Mouse (Mus musculus): ENCODE measurements at regions not wholly inside any gene's neighbourhood (a gene's known extent, or its start where the extent isn't known, plus 50 kb on each side); places are given as distances from the start of the nearest gene placed in this dataset.

DNA sequence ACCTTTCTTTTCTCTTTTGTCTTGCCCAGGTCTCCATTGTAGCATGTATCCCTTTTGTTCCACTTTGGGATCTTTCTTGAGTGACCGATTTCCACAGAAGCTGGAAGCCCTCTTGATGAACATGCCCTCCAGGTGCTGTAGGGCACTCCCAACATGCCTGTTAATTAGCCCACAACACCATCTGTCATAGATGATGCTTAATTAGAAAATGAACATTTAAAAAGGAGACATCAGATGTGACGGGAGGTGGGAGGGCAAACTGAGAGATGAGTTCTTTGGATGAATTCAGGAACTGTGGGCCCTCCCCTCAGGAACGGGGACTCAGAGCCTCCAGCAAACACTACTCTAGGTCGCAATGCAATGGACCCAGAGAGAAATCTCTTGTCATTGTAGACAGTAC is 209.8 kb downstream of the Cd83 start:
- no peak for ATAC-seq
- 59% methylated on average over 4 of the region's 4 CpGs for WGBS

DNA sequence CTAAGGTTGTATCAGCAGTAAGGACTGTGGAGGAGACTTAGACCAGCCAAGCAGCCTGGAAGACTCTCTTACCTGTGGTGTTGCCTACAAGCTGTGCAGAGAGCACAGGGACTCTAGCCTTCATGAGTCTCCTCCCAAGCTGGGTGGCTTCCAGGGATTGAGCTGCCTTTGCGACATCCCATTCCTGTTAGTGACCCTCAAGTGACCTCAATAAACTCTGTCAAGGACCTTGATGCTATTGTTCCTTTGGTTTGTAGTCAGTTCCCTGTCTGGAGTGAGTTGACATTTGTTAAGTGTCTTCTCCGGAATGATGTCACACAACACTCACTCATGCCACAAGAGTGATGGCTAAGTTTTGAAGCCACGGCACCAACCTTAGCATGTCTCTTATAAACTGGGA is 211.0 kb downstream of the Cd83 start:
- Histone ChIP-seq H3K9ac (ENCODE audit: low read length) (no peak overlapping the region), H3K27me3 (replicated peaks; ENCODE audit: control insufficient read depth, insufficient read depth, low read length) (no peaks in the 10 kb centered on the region), H3K4me1 (ENCODE audit: control insufficient read depth, insufficient read depth, low read length) (peaks cover 9% of the 10 kb centered on the region; the same call in 1 of the 2 replicates), H3K4me3 (ENCODE audit: low read depth, low read length) (no peak overlapping the region), H3K27ac (ENCODE audit: low read depth, low read length) (no peak overlapping the region), H3K4me2 (ENCODE audit: low read length) (no peak overlapping the region), H3K36me3 (ENCODE audit: control insufficient read depth, insufficient read depth, low read length) (no peaks in the 10 kb centered on the region), H3K9me3 (replicated peaks; ENCODE audit: control insufficient read depth, low read length) (no peaks in the 10 kb centered on the region)
- WGBS = 89% methylated on average over 3 of the region's 3 CpGs
- DNase-seq (ENCODE audit: low spot score) (no peak), ATAC-seq (no peak)

More for the DNA sequence above, 209.8 kb downstream of the Cd83 start:
- Histone ChIP-seq H3K4me2 (ENCODE audit: low read length) (no peak overlapping the region), H3K27me3 (replicated peaks; ENCODE audit: control insufficient read depth, insufficient read depth, low read length) (no peaks in the 10 kb centered on the region), H3K27ac (ENCODE audit: low read depth, low read length) (no peak overlapping the region), H3K4me3 (ENCODE audit: low read depth, low read length) (no peak overlapping the region), H3K9me3 (replicated peaks; ENCODE audit: control insufficient read depth, low read length) (no peaks in the 10 kb centered on the region), H3K9ac (ENCODE audit: low read length) (no peak overlapping the region), H3K4me1 (ENCODE audit: control insufficient read depth, insufficient read depth, low read length) (peaks cover 9% of the 10 kb centered on the region; the same call in 1 of the 2 replicates), H3K36me3 (ENCODE audit: control insufficient read depth, insufficient read depth, low read length) (no peaks in the 10 kb centered on the region)
- DNase-seq (ENCODE audit: low spot score) = peak; percentile 52

DNA sequence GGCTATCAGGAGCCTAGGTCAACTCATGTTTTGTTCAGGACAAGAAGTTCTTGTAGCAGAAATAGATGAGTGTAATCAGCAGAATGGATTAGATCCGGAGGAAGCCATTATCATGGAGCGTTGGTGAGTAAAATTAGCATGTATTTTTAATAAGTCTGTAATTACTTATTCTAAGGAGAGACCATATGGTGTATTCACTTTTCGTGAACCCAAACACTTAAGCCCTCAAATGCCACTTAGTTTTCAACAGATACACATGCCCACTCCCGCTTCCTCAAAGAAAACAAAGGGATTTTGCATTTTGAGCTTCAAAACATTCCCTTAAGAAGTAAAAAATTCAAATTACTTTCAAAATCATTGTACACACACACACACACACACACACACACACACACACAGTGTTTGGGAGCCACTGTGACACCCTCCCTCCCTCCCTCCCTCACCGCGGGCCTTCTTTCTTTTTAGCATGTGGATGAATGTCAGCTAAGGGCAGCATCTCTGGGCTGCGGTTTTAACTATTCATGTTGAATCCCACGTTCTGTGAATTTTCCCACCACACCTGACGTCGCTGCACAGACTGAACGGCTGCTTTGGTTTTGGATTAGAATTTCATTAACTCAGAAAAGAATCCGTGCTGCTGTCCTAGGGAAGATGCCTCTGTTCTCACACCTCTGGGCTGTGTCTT is 217.4 kb downstream of the Cd83 start:
- Histone ChIP-seq H3K4me2 (ENCODE audit: low read length) (no peak overlapping the region), H3K27me3 (replicated peaks; ENCODE audit: control insufficient read depth, insufficient read depth, low read length) (no peaks in the 10 kb centered on the region), H3K9me3 (replicated peaks; ENCODE audit: control insufficient read depth, low read length) (no peaks in the 10 kb centered on the region), H3K36me3 (ENCODE audit: control insufficient read depth, insufficient read depth, low read length) (no peaks in the 10 kb centered on the region), H3K9ac (ENCODE audit: low read length) (no peak overlapping the region), H3K4me1 (ENCODE audit: control insufficient read depth, insufficient read depth, low read length) (peaks cover 7% of the 10 kb centered on the region; the same call in 1 of the 2 replicates), H3K4me3 (ENCODE audit: low read depth, low read length) (no peak overlapping the region), H3K27ac (ENCODE audit: low read depth, low read length) (no peak overlapping the region; the same call in 1 of the 2 replicates)
- ATAC-seq = peak; percentile 48; the same call in 1 of the 2 replicates
- WGBS = 41% methylated on average over 12 of the region's 12 CpGs
- peak; percentile 66 for DNase-seq (ENCODE audit: low spot score)

DNA sequence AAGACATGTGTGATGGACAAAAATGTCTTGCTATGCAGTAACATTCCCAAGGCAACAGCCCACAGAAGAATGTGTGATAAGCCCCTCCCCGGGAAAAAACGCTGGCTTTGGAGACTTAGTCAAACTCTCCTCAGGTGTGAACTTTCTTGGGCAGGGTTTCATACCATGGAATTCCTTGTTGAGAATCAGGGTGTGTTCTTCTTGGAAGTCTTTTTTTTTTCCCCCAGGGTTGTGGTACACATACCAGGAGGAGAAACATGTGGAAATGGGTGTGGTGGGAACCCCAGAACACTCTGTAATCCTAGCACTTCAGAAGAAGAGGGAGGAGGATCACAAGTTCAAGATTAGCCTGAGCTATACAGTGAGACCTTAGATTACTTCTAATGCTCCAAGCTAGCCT is 228.3 kb downstream of the Cd83 start:
- no peak overlapping the region for H3K4me2 ChIP-seq (ENCODE audit: low read length)
- no peaks in the 10 kb centered on the region for H3K27me3 ChIP-seq (replicated peaks; ENCODE audit: control insufficient read depth, insufficient read depth, low read length)

DNA sequence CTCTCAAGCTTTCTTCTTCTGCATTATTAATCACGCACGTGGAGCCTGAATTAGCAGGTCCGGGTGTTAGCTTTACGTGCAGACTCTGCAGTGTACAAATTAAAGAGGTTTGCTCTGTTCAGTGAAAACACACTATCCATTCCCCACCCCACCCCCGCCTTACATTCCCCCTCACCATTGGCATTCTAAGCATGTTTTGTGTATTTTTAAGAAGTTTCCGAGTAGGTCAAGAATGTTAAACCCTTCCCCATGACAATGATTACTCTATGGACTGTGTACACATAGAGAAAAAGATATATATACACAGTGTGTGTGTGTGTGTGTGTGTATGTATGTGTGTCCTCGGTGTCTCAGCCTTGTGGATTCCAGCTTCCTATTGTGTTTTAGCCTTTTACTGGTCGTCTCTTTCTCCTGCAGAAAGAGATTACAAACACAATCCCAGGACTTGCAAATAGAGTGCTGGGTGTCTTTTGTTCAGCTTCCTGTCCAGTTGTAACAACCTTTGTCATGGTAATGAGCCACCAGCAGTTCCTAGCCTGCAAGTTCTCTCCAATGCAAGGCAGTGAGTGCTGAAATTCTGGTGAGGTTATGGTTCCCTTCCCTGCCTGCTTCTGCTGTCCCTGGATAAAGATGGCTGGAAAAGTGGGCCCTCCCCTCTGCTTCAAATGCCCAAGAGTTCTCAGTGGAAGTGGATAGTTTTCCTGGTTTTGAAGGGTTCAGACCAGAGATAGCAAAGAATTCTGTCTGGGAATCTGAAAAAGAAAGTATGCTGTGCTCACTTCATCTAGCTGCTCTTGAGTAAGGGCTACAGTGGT is 234.1 kb downstream of the Cd83 start:
- Histone ChIP-seq H3K27me3 (replicated peaks; ENCODE audit: control insufficient read depth, insufficient read depth, low read length) (no peaks in the 10 kb centered on the region), H3K27ac (ENCODE audit: low read depth, low read length) (no peak overlapping the region), H3K4me2 (ENCODE audit: low read length) (peak overlapping the region; percentile 30; the same call in 1 of the 2 replicates), H3K36me3 (ENCODE audit: control insufficient read depth, insufficient read depth, low read length) (no peaks in the 10 kb centered on the region), H3K9ac (ENCODE audit: low read length) (no peak overlapping the region), H3K9me3 (replicated peaks; ENCODE audit: control insufficient read depth, low read length) (no peaks in the 10 kb centered on the region), H3K4me3 (ENCODE audit: low read depth, low read length) (no peak overlapping the region), H3K4me1 (ENCODE audit: control insufficient read depth, insufficient read depth, low read length) (peaks cover 15% of the 10 kb centered on the region)
- DNase-seq (ENCODE audit: low spot score) (peak; percentile 71), ATAC-seq (peak; percentile 57; the same call in 1 of the 2 replicates)
- WGBS = 2% methylated on average over 8 of the region's 8 CpGs

More for the DNA sequence above, 228.3 kb downstream of the Cd83 start:
- 89% methylated on average over 2 of the region's 2 CpGs for WGBS
- Histone ChIP-seq H3K9me3 (replicated peaks; ENCODE audit: control insufficient read depth, low read length) (no peaks in the 10 kb centered on the region), H3K36me3 (ENCODE audit: control insufficient read depth, insufficient read depth, low read length) (no peaks in the 10 kb centered on the region), H3K4me1 (ENCODE audit: control insufficient read depth, insufficient read depth, low read length) (peaks cover 3% of the 10 kb centered on the region; the same call in 1 of the 2 replicates), H3K9ac (ENCODE audit: low read length) (no peak overlapping the region), H3K4me3 (ENCODE audit: low read depth, low read length) (no peak overlapping the region), H3K27ac (ENCODE audit: low read depth, low read length) (no peak overlapping the region)
- no peak for DNase-seq (ENCODE audit: low spot score)
- ATAC-seq = no peak

DNA sequence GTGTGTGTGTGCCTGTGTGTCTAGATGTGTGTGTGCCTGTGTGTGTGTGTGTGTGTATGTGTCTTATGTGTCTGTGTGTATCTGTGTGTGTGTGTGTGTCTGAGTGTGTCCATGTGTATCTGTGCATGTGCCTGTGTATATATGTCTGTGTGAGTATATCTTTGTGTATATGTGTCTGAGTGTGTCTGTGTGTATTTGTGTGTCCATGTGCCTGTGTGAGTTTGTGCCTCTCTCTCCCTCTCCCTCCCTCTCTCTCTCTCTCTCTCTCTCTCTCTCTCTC is 234.7 kb downstream of the Cd83 start:
- no peak overlapping the region for H3K9ac ChIP-seq (ENCODE audit: low read length)
- no peak overlapping the region for H3K4me3 ChIP-seq (ENCODE audit: low read depth, low read length)
- H3K27me3 ChIP-seq (replicated peaks; ENCODE audit: control insufficient read depth, insufficient read depth, low read length) = no peaks in the 10 kb centered on the region
- no peaks in the 10 kb centered on the region for H3K9me3 ChIP-seq (replicated peaks; ENCODE audit: control insufficient read depth, low read length)
- no peak overlapping the region for H3K27ac ChIP-seq (ENCODE audit: low read depth, low read length)
- ATAC-seq (no peak), DNase-seq (ENCODE audit: low spot score) (no peak)
- H3K4me1 ChIP-seq (ENCODE audit: control insufficient read depth, insufficient read depth, low read length) = peaks cover 15% of the 10 kb centered on the region
- H3K36me3 ChIP-seq (ENCODE audit: control insufficient read depth, insufficient read depth, low read length) = no peaks in the 10 kb centered on the region
- no peak overlapping the region; the same call in 1 of the 2 replicates for H3K4me2 ChIP-seq (ENCODE audit: low read length)

DNA sequence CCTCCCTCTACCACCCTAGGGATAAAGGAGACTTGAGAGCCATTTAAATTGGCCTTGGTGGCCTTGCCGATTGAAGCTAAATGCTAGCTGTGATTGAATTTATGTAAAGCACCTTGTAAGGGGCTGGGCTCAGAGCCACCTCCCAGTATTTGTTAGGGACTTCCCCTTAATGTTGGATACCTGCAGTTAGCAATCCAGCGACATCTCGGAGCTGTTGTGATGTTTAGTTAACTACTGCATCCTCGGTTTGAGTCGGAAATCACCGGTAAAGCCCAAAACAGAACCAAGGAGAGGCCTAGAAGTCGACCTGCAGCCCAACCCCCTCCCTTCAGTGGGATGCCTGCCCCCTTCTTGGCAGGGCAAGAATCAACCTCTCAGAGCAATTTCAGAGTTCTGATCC is 236.3 kb downstream of the Cd83 start:
- Histone ChIP-seq H3K4me2 (ENCODE audit: low read length) (no peak overlapping the region), H3K27ac (ENCODE audit: low read depth, low read length) (no peak overlapping the region), H3K4me3 (ENCODE audit: low read depth, low read length) (no peak overlapping the region), H3K9ac (ENCODE audit: low read length) (no peak overlapping the region), H3K9me3 (replicated peaks; ENCODE audit: control insufficient read depth, low read length) (no peaks in the 10 kb centered on the region), H3K36me3 (ENCODE audit: control insufficient read depth, insufficient read depth, low read length) (no peaks in the 10 kb centered on the region), H3K27me3 (replicated peaks; ENCODE audit: control insufficient read depth, insufficient read depth, low read length) (no peaks in the 10 kb centered on the region), H3K4me1 (ENCODE audit: control insufficient read depth, insufficient read depth, low read length) (peaks cover 15% of the 10 kb centered on the region)
- ATAC-seq (no peak), DNase-seq (ENCODE audit: low spot score) (no peak)
- 20% methylated on average over 7 of the region's 7 CpGs for WGBS

DNA sequence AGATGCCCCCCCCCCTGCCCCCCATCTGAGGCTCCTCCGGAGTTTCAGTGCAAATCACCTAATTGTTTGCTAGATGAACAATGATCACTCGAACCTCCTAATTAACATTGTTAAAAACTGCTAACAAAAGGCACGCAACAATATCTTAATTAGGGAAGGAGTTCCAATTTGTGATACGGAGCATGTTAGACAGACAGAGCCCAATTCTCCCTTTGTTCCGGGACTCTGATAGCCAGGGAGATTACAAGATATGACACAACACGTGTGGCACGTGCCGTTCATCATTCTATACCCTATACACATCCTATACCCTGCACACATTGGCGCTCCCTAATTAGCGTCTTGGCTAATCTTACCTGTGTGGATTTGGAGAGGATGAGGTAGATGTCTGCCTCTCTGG is 237.5 kb downstream of the Cd83 start:
- peaks cover 24% of the 10 kb centered on the region for H3K4me1 ChIP-seq (ENCODE audit: control insufficient read depth, insufficient read depth, low read length)
- WGBS = 9% methylated on average over 10 of the region's 10 CpGs
- ATAC-seq = no peak

DNA sequence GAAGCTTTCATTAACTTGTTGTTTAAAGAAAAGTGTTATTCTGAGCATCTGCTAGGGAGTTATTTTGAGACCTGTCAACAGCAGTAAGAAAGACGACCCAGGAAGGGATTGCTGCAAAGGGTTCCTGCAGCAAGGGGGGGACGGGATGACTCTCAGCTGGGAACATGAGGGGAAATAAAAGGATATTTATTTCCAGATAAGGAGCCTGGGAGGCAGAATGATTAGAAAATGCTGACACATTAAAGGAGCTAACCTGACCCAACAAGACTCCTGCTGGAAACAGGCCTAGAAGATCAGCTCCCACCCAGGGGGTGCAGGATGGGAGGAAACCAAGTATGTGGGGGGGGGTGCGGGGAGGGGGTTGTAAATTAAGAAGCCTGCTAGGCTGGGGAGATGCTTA is 240.0 kb downstream of the Cd83 start:
- no peak overlapping the region for H3K4me3 ChIP-seq (ENCODE audit: low read depth, low read length)
- no peak overlapping the region for H3K27ac ChIP-seq (ENCODE audit: low read depth, low read length)
- H3K36me3 ChIP-seq (ENCODE audit: control insufficient read depth, insufficient read depth, low read length) = no peaks in the 10 kb centered on the region
- peaks cover 16% of the 10 kb centered on the region; the same call in 1 of the 2 replicates for H3K4me1 ChIP-seq (ENCODE audit: control insufficient read depth, insufficient read depth, low read length)
- H3K9ac ChIP-seq (ENCODE audit: low read length) = no peak overlapping the region
- DNase-seq (ENCODE audit: low spot score) (no peak), ATAC-seq (no peak)
- H3K27me3 ChIP-seq (replicated peaks; ENCODE audit: control insufficient read depth, insufficient read depth, low read length) = no peaks in the 10 kb centered on the region
- WGBS = 53% methylated on average over 3 of the region's 3 CpGs
- H3K9me3 ChIP-seq (replicated peaks; ENCODE audit: control insufficient read depth, low read length) = no peaks in the 10 kb centered on the region
- H3K4me2 ChIP-seq (ENCODE audit: low read length) = no peak overlapping the region

More for the DNA sequence above, 237.5 kb downstream of the Cd83 start:
- Histone ChIP-seq H3K4me2 (ENCODE audit: low read length) (no peak overlapping the region), H3K27ac (ENCODE audit: low read depth, low read length) (no peak overlapping the region), H3K27me3 (replicated peaks; ENCODE audit: control insufficient read depth, insufficient read depth, low read length) (no peaks in the 10 kb centered on the region), H3K9me3 (replicated peaks; ENCODE audit: control insufficient read depth, low read length) (no peaks in the 10 kb centered on the region), H3K9ac (ENCODE audit: low read length) (no peak overlapping the region), H3K36me3 (ENCODE audit: control insufficient read depth, insufficient read depth, low read length) (no peaks in the 10 kb centered on the region), H3K4me3 (ENCODE audit: low read depth, low read length) (no peak overlapping the region)
- peak; percentile 41 for DNase-seq (ENCODE audit: low spot score)
